Mouse (Mus musculus) cortical plate, adult 2 months (tissue): ENCODE measurements around the gene Olfr648.

ENCODE experiments used
- CTCF ChIP-seq: fragments of 200-500 bp; IDR thresholded peaks from 2 replicates; pipeline ENCODE4 v1.5.1; 2011; ENCODE audit warnings: mild to moderate bottlenecking, control low read depth, low read length; ENCODE audit not compliant: insufficient read depth; ENCODE audit errors: extremely low read depth
- POLR2A ChIP-seq: fragments of 200-500 bp; IDR thresholded peaks from 2 replicates; pipeline ENCODE4 v1.6.1; 2011; ENCODE audit warnings: mild to moderate bottlenecking, low read length, control low read depth; ENCODE audit not compliant: insufficient read depth; ENCODE audit errors: extremely low read depth

- no peak for TF ChIP-seq POLR2A
- no peak for TF ChIP-seq CTCF
Observed at GRCm38 (mm10) chr7:104183292-104183691, at the start of gene Olfr648.
